Mouse (Mus musculus) 416B (cell line): ENCODE results near the gene Timp3.
A peak's percentile ranks its signal among the peaks of the same experiment; 100 is the strongest.

Source experiments
- DNase-seq: peaks from one replicate; pipeline ENCODE4 v3.0.0; 2011; ENCODE audit warnings: low read depth

Timp3 gene

GRCm38 (mm10) chr10:86300293-86301116, at the start of gene Timp3:
Gene Timp3 (plus strand): TSS chr10:86300372.
- no peak for DNase-seq

- no peak for DNase-seq
Observed at GRCm38 (mm10) chr10:86256221-86256620, 44.0 kb upstream of the Timp3 start.

GRCm38 (mm10) chr10:86257045-86257444, 43.1 kb upstream of the Timp3 start:
- DNase-seq: no peak

GRCm38 (mm10) chr10:86258046-86258445, 42.1 kb upstream of the Timp3 start:
- DNase-seq: no peak

- DNase-seq: no peak
Observed at GRCm38 (mm10) chr10:86258992-86259391, 41.2 kb upstream of the Timp3 start.

DNA sequence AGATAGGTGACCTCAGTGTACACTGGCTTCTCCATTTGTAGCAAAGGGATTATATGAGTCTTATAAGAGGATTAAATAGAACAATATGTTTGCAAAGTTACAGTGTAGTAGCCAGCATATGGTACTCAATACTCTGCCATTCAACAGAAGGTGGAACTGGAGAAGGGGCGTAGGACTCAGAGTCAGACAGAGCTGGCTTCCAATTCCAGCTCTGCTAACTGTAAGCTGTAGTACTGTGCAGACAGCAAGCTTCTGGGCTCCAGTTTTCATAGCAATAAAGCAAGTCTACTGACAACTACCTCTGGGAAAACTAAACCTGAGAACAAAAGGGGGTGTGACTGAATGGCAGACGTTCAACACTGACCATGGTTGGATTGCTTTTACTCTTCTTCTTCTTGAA, 38.4 kb upstream of the Timp3 start:
- DNase-seq: no peak

DNA sequence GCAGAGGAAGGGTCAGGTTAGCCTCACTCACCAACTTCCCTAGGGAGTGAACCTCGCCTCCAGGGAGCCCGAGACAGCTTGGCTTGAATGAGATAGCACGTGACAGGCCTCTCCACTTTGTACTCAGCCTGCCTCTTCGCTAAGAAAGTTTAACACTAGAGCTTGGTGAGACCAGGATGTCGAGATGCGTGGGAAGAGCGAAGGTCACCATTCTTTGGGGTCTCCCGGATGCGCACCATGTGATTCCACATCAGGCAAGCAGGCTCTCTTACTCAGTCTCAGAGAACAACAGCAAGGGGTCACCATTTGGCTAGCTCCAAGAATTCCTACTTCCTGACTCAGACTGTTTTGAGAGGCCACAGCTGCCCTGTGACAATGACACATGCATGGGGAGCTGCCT, 35.6 kb upstream of the Timp3 start:
- no peak for DNase-seq

DNA sequence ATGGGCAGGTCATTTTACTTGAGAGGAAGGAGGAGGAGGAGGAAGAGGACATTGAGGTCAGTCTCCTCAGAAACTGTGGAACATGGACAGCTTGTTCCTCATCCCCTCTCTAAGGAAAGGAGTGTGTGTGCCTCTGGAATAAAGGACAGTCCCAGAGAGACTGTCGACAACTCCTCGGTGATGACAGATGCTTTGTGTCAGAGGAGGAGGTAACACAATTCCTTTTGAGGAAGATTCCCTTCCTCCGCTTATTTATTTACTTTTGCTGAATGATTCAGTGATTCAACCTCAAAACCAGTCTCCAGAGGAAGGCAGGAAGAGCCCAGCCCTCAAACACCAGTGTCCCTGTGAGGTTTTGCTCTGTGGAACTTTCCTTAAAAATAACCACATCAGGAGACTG, 29.9 kb upstream of the Timp3 start:
- DNase-seq: no peak

DNA sequence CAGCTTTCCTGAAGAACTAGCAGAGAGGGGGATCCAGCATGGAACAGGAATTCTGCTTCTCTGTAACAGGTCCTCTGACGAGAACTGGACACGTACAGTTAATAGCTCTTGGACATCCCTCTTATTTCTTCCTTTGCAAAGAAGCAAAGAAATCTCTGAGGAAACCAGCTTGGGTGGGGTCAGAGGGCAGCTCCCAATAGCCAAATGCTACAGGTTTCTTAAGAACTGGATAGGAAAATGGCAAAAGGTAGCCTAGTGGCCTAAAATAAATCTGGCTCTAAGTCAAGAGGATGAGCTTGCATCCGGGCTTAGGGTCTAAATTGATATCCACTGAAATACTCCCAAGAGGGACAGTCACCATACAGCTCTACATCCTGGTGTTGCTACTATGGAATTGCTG, 27.3 kb upstream of the Timp3 start:
- DNase-seq: no peak

DNA sequence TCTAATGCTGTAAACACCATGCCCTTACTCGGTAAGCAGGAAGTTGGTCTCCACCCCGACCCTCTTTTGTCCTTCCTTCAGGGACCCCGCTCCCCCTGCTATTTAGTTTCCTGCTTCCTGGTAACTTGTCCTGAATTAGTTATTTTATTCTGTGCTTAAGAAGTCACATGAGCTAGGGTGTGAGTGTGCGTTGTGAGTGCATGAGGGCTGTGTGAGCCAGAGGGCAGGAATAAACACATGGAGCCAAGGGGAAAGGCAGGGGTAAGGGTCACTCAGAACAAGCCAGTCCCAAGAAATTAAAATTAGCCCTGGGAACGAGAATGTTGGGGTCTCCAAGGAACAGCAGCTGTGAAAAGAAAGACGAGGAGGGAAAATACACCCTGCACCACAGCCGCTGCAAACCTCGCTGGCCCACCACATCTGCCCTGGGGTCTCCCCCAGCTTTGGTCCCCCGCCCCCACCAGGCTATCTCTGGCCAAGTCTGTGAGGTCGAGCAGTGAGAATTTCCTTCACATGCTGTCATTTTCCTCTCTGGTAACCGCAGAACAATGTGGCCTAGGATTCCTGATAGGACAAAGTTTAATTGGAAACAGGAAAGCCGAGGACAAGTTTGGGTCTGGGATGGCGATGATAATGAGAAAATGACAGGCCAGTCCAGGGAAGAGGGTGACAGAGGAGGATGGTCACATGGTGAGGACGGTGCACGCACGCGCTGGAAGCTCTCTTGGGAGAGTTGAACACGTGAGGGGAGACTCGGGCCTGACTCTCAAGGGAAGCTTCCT, 26.6 kb upstream of the Timp3 start:
- DNase-seq: no peak

GRCm38 (mm10) chr10:86275585-86275984, 24.6 kb upstream of the Timp3 start:
- no peak for DNase-seq

DNA sequence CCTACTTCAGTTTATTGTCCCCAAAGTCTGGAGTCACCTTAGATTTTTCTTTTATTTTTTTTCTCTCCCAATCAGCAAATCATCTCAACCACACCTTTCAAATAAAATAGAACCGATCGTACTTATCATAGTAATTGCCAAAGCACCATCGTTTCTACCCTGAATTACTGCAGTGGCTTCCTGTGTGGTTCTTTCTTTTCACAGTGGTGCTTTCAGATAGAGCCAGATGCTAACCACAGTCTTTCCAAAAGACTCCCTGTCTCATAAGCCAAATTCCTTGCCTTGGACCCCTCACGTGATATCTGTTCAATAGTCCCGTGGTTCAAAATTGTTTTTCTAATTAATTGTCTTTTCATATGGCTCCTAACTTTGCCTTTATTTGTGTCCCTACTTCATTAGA, 22.8 kb upstream of the Timp3 start:
- no peak for DNase-seq

GRCm38 (mm10) chr10:86278481-86278880, 21.7 kb upstream of the Timp3 start:
- DNase-seq: no peak

DNA sequence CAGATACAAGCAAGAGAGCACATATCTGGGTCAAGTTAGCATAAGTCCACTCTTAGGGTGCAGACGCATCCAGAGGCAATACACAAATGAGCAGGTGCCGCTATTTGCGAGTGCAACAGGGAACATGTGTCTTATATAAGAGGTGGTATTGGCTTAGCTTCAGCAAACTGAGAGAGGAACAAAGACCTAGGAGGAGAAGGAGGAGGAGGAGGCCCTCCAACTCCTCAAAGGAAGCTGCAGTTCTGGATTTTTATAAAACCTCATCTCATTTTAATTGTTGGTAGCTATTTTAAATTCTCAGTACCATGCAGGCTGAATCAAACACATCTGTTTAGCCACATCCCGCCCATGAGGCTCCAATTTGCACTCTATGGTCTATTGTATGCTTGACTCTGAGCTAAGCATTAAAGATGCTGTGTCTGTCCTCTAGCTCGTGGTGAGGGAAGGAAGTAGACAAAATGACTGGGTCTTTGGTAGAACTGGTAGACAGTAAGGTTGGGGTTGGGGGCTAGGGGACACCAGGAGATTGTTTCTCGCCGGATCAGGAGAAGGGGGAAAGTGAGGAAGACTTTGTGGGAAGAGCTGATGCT, 20.5 kb upstream of the Timp3 start:
- DNase-seq: no peak

- DNase-seq: no peak
Observed at GRCm38 (mm10) chr10:86281238-86281637, 18.9 kb upstream of the Timp3 start.

- DNase-seq: no peak
Observed at GRCm38 (mm10) chr10:86286508-86286907, 13.7 kb upstream of the Timp3 start.

- no peak for DNase-seq
Observed at GRCm38 (mm10) chr10:86290109-86290771, 9.9 kb upstream of the Timp3 start.

DNA sequence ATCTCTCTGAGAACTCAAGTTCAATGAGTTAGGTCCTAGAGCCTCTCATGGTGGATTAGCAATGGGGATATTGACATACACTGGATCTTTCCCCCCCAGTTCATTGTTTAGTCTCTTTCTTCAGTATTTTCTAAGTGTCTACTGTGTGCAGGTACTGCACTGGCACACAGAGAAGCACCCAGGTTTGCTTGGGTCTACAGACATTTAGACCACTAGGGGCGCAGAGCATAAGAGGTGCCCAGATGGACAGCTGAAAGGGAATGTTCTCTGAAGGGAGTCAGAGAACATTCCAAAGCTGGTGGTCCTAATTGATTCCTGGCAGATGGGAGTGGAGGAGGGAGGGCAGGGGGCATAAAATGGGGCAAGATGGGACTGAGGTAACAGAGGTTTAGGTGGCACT, 6.3 kb upstream of the Timp3 start:
- no peak for DNase-seq

- no peak for DNase-seq
Observed at GRCm38 (mm10) chr10:86294599-86295365, 5.4 kb upstream of the Timp3 start.

GRCm38 (mm10) chr10:86295454-86296098, 4.6 kb upstream of the Timp3 start:
- DNase-seq: no peak

DNA sequence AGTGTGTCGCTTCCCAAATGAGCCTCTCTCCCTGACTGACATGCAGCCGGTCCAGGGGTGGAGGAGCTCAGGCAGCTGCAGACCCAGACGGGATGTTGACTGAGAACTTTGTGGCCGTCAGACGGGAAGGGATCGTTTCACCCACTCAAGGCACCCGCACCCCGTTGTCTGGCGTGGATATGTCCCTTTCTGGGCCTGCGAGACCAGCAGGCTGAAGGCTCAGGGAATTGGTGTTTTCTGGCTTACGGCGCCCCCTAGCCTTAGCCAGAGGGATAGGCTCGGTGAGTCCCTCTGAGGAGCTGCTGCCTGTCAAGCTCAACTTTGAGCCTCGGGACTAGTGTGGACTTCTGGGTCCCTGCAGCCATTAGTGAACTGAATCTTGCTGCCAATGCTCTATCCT, 4.1 kb upstream of the Timp3 start:
- peak; percentile 60 for DNase-seq
